In the genomic region with DNA sequence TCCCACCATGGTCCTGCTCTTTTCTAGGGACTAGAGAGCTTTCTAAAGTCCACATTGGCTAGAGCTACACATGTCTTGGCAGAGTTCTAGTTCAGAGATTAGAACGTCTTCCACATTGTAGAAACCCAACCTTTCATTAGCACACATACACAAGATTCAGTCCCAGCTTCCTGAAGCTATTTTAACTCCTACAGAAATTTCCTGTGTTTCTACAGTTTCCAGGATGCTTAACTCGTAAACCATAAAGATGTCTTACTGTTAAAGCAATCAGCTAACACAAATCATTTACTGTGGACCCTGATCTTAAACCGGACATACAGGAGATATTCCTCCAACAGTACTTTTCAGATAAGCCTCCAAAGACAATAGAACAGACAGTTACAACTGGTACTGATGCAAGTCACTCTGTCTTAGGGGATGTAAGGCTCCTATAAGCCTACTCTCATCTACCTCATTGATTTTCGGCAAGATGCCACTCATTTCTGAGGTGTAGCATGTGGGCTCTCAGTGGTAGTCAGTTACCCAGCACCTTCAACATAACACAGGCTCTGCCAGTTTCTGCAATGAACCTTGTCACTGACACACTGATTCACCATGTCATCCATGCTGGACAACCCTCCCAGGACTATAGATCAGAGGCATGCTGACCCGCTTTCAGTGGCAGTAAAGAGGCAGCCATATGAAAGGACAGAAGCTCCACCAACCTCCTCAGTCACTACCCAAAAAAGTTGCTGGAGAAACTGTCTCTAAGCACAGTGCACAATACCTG, we compare ENCODE assay signal across 18 mouse cellular contexts. TPM values are rescaled to one million over a fixed set of nuclear protein-coding genes. Genes with fewer than 3 reads are reported as not detected.
A peak's percentile ranks its signal among the peaks of the same experiment; 100 is the strongest.
DNase-seq lines count a peak whose midpoint lies in the region; ATAC-seq lines count a peak whose summit lies in the region.
"Had no signal": no experiment of that assay in that cellular context is flagged by ENCODE, and none has a peak within 500 bp of the region (broad histone marks: within the 10 kb centered on the region; RNA-seq: fewer than 3 reads in every experiment).

No protein-coding gene starts in this region.

- no peaks in the 10 kb centered on the region for H3K27me3 ChIP-seq in embryonic facial prominence, embryonic 14.5 days (replicated peaks; ENCODE audit: control insufficient read depth, insufficient read depth, low read length)
- H3K27me3 ChIP-seq in embryonic facial prominence, embryonic 10.5 days (replicated peaks; ENCODE audit: low read depth, poor library complexity, severe bottlenecking): no peaks in the 10 kb centered on the region
- H3K27me3 ChIP-seq in heart, embryonic 15.5 days: no peaks in the 10 kb centered on the region
- no peaks in the 10 kb centered on the region for H3K27me3 ChIP-seq in lung, embryonic 15.5 days
- no peaks in the 10 kb centered on the region for H3K27me3 ChIP-seq in stomach, embryonic 16.5 days (ENCODE audit: control insufficient read depth, insufficient read depth, low read length)
- H3K27me3 ChIP-seq: liver, embryonic 15.5 days; Patski had no signal

- H3K36me3 ChIP-seq in embryonic facial prominence, embryonic 14.5 days (ENCODE audit: control insufficient read depth, insufficient read depth, low read length): peaks cover 68% of the 10 kb centered on the region
- peaks cover 95% of the 10 kb centered on the region for H3K36me3 ChIP-seq in embryonic facial prominence, embryonic 10.5 days (replicated peaks)
- H3K36me3 ChIP-seq in heart, embryonic 15.5 days: peaks cover 54% of the 10 kb centered on the region
- peaks cover 40% of the 10 kb centered on the region for H3K36me3 ChIP-seq in lung, embryonic 15.5 days
- no peaks in the 10 kb centered on the region for H3K36me3 ChIP-seq in stomach, embryonic 16.5 days (ENCODE audit: control insufficient read depth, insufficient read depth, low read length)

- 87% methylated on average over 5 of the region's 5 CpGs for WGBS in embryonic facial prominence, embryonic 14.5 days
- WGBS in embryonic facial prominence, embryonic 10.5 days: 90% methylated on average over 5 of the region's 5 CpGs
- 65% methylated on average over 5 of the region's 5 CpGs for WGBS in heart, embryonic 15.5 days
- 70% methylated on average over 5 of the region's 5 CpGs for WGBS in lung, embryonic 15.5 days
- WGBS in stomach, embryonic 16.5 days: 74% methylated on average over 5 of the region's 5 CpGs

- no peak overlapping the region for H3K4me2 ChIP-seq in embryonic facial prominence, embryonic 14.5 days (ENCODE audit: low read depth, low read length)
- no peak overlapping the region for H3K4me2 ChIP-seq in heart, embryonic 15.5 days
- no peak overlapping the region for H3K4me2 ChIP-seq in lung, embryonic 15.5 days
- H3K4me2 ChIP-seq in stomach, embryonic 16.5 days (ENCODE audit: low read depth, low read length): no peak overlapping the region
- H3K4me2 ChIP-seq: liver, embryonic 15.5 days had no signal

- H3K9me3 ChIP-seq in embryonic facial prominence, embryonic 14.5 days (ENCODE audit: control insufficient read depth, low read length): no peaks in the 10 kb centered on the region
- no peaks in the 10 kb centered on the region for H3K9me3 ChIP-seq in embryonic facial prominence, embryonic 10.5 days
- no peaks in the 10 kb centered on the region for H3K9me3 ChIP-seq in heart, embryonic 15.5 days (replicated peaks)
- no peaks in the 10 kb centered on the region for H3K9me3 ChIP-seq in lung, embryonic 15.5 days
- H3K9me3 ChIP-seq in stomach, embryonic 16.5 days (replicated peaks; ENCODE audit: control insufficient read depth, low read length): no peaks in the 10 kb centered on the region
- H3K9me3 ChIP-seq: liver, embryonic 15.5 days; megakaryocyte, embryonic 14.5 days had no signal

- H3K27ac ChIP-seq in embryonic facial prominence, embryonic 14.5 days (replicated peaks; ENCODE audit: low read depth, low read length): 0 out of 2 replicates have a peak overlapping the region, but pooled peaks have one; percentile 1
- H3K27ac ChIP-seq in embryonic facial prominence, embryonic 10.5 days (replicated peaks): no peak overlapping the region
- peak overlapping the region; percentile 83 for H3K27ac ChIP-seq in heart, embryonic 15.5 days
- peak overlapping the region; percentile 54 for H3K27ac ChIP-seq in lung, embryonic 15.5 days
- H3K27ac ChIP-seq in stomach, embryonic 16.5 days (ENCODE audit: low read length): peak overlapping the region; percentile 48
- H3K27ac ChIP-seq: liver, embryonic 15.5 days had no signal

- no peak for ATAC-seq in embryonic facial prominence, embryonic 14.5 days (ENCODE audit: low read depth)
- no peak for ATAC-seq in heart, embryonic 15.5 days (replicated peaks; ENCODE audit: insufficient number of reproducible peaks, insufficient read depth, low FRiP score, low read depth)
- no peak for ATAC-seq in lung, embryonic 15.5 days (ENCODE audit: borderline replicate concordance, extremely low read depth, low FRiP score, low TSS enrichment)
- ATAC-seq in stomach, embryonic 16.5 days (ENCODE audit: insufficient read depth, low FRiP score): no peak
- ATAC-seq: forebrain, embryonic 14.5 days; Patski had no signal

- H3K9ac ChIP-seq in embryonic facial prominence, embryonic 14.5 days (ENCODE audit: low read depth, low read length): no peak overlapping the region
- no peak overlapping the region for H3K9ac ChIP-seq in heart, embryonic 15.5 days
- H3K9ac ChIP-seq in lung, embryonic 15.5 days: no peak overlapping the region
- no peak overlapping the region for H3K9ac ChIP-seq in stomach, embryonic 16.5 days (ENCODE audit: low read length)
- H3K9ac ChIP-seq: liver, embryonic 15.5 days had no signal

- H3K4me1 ChIP-seq in embryonic facial prominence, embryonic 14.5 days (ENCODE audit: control insufficient read depth, insufficient read depth, low read length): peaks cover 50% of the 10 kb centered on the region
- H3K4me1 ChIP-seq in embryonic facial prominence, embryonic 10.5 days: peaks cover 40% of the 10 kb centered on the region
- peaks cover 85% of the 10 kb centered on the region for H3K4me1 ChIP-seq in heart, embryonic 15.5 days (replicated peaks)
- peaks cover 42% of the 10 kb centered on the region for H3K4me1 ChIP-seq in lung, embryonic 15.5 days
- H3K4me1 ChIP-seq in stomach, embryonic 16.5 days (ENCODE audit: control insufficient read depth, insufficient read depth, low read length): peaks cover 42% of the 10 kb centered on the region

- no peak for DNase-seq in embryonic facial prominence, embryonic 14.5 days (ENCODE audit: low spot score)
- no peak for DNase-seq in embryonic facial prominence, embryonic 10.5 days (ENCODE audit: low spot score)
- DNase-seq in heart, adult 11 months: no peak
- no peak for DNase-seq in lung, adult 18-20 months
- DNase-seq: adrenal gland, postnatal 36 days; B cell, adult 2 months; kidney, postnatal 36 days; right cerebral cortex, postnatal 14 days; thymus, postnatal 4 days had no signal

- H3K4me3 ChIP-seq in embryonic facial prominence, embryonic 14.5 days (ENCODE audit: low read depth, low read length): no peak overlapping the region
- no peak overlapping the region for H3K4me3 ChIP-seq in embryonic facial prominence, embryonic 10.5 days
- H3K4me3 ChIP-seq in heart, embryonic 15.5 days: no peak overlapping the region
- no peak overlapping the region for H3K4me3 ChIP-seq in lung, embryonic 15.5 days
- no peak overlapping the region for H3K4me3 ChIP-seq in stomach, embryonic 16.5 days (replicated peaks; ENCODE audit: low read length)
- H3K4me3 ChIP-seq: liver, embryonic 15.5 days; megakaryocyte, embryonic 14.5 days had no signal

RNA-seq across cellular contexts. Expression of a gene that starts 45.7 kb away (rescaled TPM):
- 0.31 and 0.38 TPM in 2 replicates for polyA plus RNA-seq in embryonic facial prominence, embryonic 14.5 days (2014; fragmentation: Nextera tagmentation; extraction: Ambion mirVana)
- polyA plus RNA-seq in embryonic facial prominence, embryonic 10.5 days (2016; fragmentation: Nextera tagmentation; extraction: Ambion mirVana): not detected in 2 replicates
- polyA plus RNA-seq in heart, embryonic 15.5 days (2015; fragmentation: Nextera tagmentation; extraction: Ambion mirVana): 30.5 and 51.0 TPM in 2 replicates
- 6.3 and 11.1 TPM in 2 replicates for polyA plus RNA-seq in lung, embryonic 15.5 days (2015; fragmentation: Nextera tagmentation; extraction: Ambion mirVana)
- 0.96 and 1.2 TPM in 2 replicates for polyA plus RNA-seq in stomach, embryonic 16.5 days (2015; fragmentation: Nextera tagmentation; extraction: Ambion mirVana)
- polyA plus RNA-seq: forebrain, embryonic 14.5 days; midbrain, postnatal 0 days; neural tube, embryonic 11.5 days; Patski had no signal

RNA-seq across cellular contexts. Expression of a gene that starts 48.2 kb away (rescaled TPM):
- 66.0 and 67.5 TPM in 2 replicates for polyA plus RNA-seq in embryonic facial prominence, embryonic 14.5 days (2014; fragmentation: Nextera tagmentation; extraction: Ambion mirVana)
- 25.9 and 27.2 TPM in 2 replicates for polyA plus RNA-seq in embryonic facial prominence, embryonic 10.5 days (2016; fragmentation: Nextera tagmentation; extraction: Ambion mirVana)
- 121 and 127 TPM in 2 replicates for polyA plus RNA-seq in heart, embryonic 15.5 days (2015; fragmentation: Nextera tagmentation; extraction: Ambion mirVana)
- polyA plus RNA-seq in lung, embryonic 15.5 days (2015; fragmentation: Nextera tagmentation; extraction: Ambion mirVana): 58.4 and 62.5 TPM in 2 replicates
- 38.6 and 39.3 TPM in 2 replicates for polyA plus RNA-seq in stomach, embryonic 16.5 days (2015; fragmentation: Nextera tagmentation; extraction: Ambion mirVana)
